Comparison of ENCODE assay signal across 8 mouse cellular contexts in the genomic region with DNA sequence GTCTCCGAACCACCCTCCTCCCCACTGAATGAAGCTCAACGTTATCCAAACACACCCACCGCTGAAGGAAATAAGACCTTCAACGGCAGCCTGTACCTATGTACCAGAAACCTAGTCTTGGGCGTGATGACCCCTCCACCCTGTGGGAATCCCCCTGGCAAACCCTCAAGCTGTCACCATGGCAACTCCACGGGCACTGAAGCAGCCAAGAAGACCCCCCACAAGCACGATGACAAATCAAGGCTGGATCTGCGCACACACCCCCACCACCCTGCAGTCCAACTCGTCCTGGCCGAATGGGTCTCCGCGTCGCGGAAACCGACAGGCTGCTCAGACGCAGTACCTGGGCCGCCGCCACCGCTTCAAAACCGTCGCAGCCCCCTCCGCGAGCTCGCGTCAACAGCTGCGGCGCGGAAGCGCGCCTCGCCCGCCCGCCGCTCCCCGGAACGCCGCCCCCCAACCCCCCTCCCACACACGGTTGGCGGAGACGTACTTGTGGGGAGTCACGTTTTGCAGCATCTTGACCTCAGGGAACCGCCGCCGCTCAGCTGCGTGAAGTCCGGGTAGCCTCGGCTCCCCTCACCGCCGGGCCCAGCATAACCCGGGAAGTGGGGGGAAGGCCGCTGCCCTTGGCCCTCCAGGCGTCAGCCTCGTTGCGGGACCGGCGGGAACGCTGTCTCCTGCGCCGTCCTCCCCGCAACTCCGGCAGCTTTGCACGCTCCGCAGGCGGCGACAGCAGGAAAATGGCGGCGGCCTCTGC. TPM values are rescaled to one million over a fixed set of nuclear protein-coding genes. Genes with fewer than 3 reads are reported as not detected.
DNase-seq lines count a peak whose midpoint lies in the region; ATAC-seq and TF ChIP-seq lines count a peak whose summit lies in the region.

No protein-coding gene starts in this region.

- H3K9ac ChIP-seq in kidney, postnatal 0 days (ENCODE audit: low read depth, low read length) = peak overlapping the region; percentile 88
- H3K9ac ChIP-seq in stomach, embryonic 14.5 days (replicated peaks; ENCODE audit: low read depth, low read length) = peak overlapping the region; percentile 94

- DNase-seq in B cell, adult 2 months = peak; percentile 62 to 65
- peak; percentile 30 for DNase-seq in G1E (ENCODE audit: low spot score)
- DNase-seq in cerebellum, postnatal 36 days = peak; percentile 50 to 52
- no peak for DNase-seq in heart, embryonic 10.5 days (ENCODE audit: low spot score)
- DNase-seq in kidney, postnatal 0 days (ENCODE audit: low spot score) = peak; percentile 43
- DNase-seq in mesoderm, embryonic 11.5 days (ENCODE audit: low read depth, low spot score) = peak; percentile 50
- DNase-seq in frontal cortex, adult 2 months (ENCODE audit: extremely low spot score in 1 of 2, low spot score in 1 of 2) = no peak

- peaks cover 40% of the 10 kb centered on the region for H3K4me1 ChIP-seq in G1E (ENCODE audit: insufficient read depth, low read depth, low read length)
- peaks cover 9% of the 10 kb centered on the region for H3K4me1 ChIP-seq in heart, embryonic 10.5 days
- H3K4me1 ChIP-seq in kidney, postnatal 0 days (replicated peaks; ENCODE audit: insufficient read depth, low read length) = peaks cover 5% of the 10 kb centered on the region
- H3K4me1 ChIP-seq in stomach, embryonic 14.5 days (ENCODE audit: control insufficient read depth, insufficient read depth, low read length) = peaks cover 9% of the 10 kb centered on the region

- H3K27ac ChIP-seq in heart, embryonic 10.5 days = peak overlapping the region; percentile 98
- peak overlapping the region; percentile 81 for H3K27ac ChIP-seq in kidney, postnatal 0 days
- peak overlapping the region; percentile 100 for H3K27ac ChIP-seq in stomach, embryonic 14.5 days (ENCODE audit: low read length)

- peak overlapping the region; percentile 99 for H3K4me3 ChIP-seq in G1E (ENCODE audit: low read depth, low read length)
- H3K4me3 ChIP-seq in heart, embryonic 10.5 days = peak overlapping the region; percentile 83
- peak overlapping the region; percentile 95 for H3K4me3 ChIP-seq in kidney, postnatal 0 days (replicated peaks; ENCODE audit: low read depth, low read length)
- H3K4me3 ChIP-seq in stomach, embryonic 14.5 days (ENCODE audit: low read depth, low read length) = peak overlapping the region; percentile 99

- under 1% methylated on average over 67 of the region's 67 CpGs for WGBS in heart, embryonic 10.5 days
- under 1% methylated on average over 67 of the region's 67 CpGs for WGBS in kidney, postnatal 0 days
- under 1% methylated on average over 67 of the region's 67 CpGs for WGBS in stomach, embryonic 14.5 days

- H3K4me2 ChIP-seq in kidney, postnatal 0 days (ENCODE audit: low read length) = peak overlapping the region; percentile 83
- peak overlapping the region; percentile 98 for H3K4me2 ChIP-seq in stomach, embryonic 14.5 days (replicated peaks; ENCODE audit: low read depth, low read length)

- H3K27me3 ChIP-seq in G1E (ENCODE audit: insufficient read depth, low read length) = no peaks in the 10 kb centered on the region
- H3K27me3 ChIP-seq in heart, embryonic 10.5 days (ENCODE audit: insufficient read depth, poor library complexity, severe bottlenecking) = no peaks in the 10 kb centered on the region
- no peaks in the 10 kb centered on the region for H3K27me3 ChIP-seq in kidney, postnatal 0 days (ENCODE audit: insufficient read depth, low read length)
- H3K27me3 ChIP-seq in stomach, embryonic 14.5 days (ENCODE audit: control insufficient read depth, insufficient read depth, low read length) = no peaks in the 10 kb centered on the region

- no peak for TF ChIP-seq CTCF in G1E (IDR thresholded peaks at IDR 0.05; ENCODE audit: low read depth, low read length)
- no peak; the same call in 1 of the 2 replicates for TF ChIP-seq CTCF in kidney, postnatal 0 days (IDR thresholded peaks at IDR 0.05; ENCODE audit: low read depth)

- no peaks in the 10 kb centered on the region for H3K9me3 ChIP-seq in G1E (replicated peaks)
- no peaks in the 10 kb centered on the region for H3K9me3 ChIP-seq in heart, embryonic 10.5 days
- H3K9me3 ChIP-seq in kidney, postnatal 0 days (replicated peaks; ENCODE audit: low read length) = no peaks in the 10 kb centered on the region
- H3K9me3 ChIP-seq in stomach, embryonic 14.5 days (ENCODE audit: control insufficient read depth, low read depth, low read length) = no peaks in the 10 kb centered on the region

- H3K36me3 ChIP-seq in G1E (replicated peaks) = peaks cover 71% of the 10 kb centered on the region
- H3K36me3 ChIP-seq in heart, embryonic 10.5 days = peaks cover 61% of the 10 kb centered on the region
- peaks cover 40% of the 10 kb centered on the region for H3K36me3 ChIP-seq in kidney, postnatal 0 days (ENCODE audit: insufficient read depth, low read length)
- H3K36me3 ChIP-seq in stomach, embryonic 14.5 days (ENCODE audit: control insufficient read depth, insufficient read depth, low read length) = peaks cover 50% of the 10 kb centered on the region

- ATAC-seq in G1E (ENCODE audit: extremely low read depth, insufficient number of reproducible peaks, low FRiP score, poor library complexity, severe bottlenecking) = no peak
- no peak for ATAC-seq in kidney, postnatal 0 days (replicated peaks; ENCODE audit: low FRiP score, low read depth)
- ATAC-seq in stomach, embryonic 14.5 days (ENCODE audit: insufficient number of reproducible peaks, insufficient read depth, low FRiP score, low read depth) = no peak

RNA-seq across cellular contexts. Expression of gene H2-DMa, which starts 1.0 kb away (rescaled TPM):
- total RNA-seq in G1E (2014; fragmentation: Nextera tagmentation) (11.0 and 16.1 TPM in 2 replicates), G1E (2017) (2.8 and 3.8 TPM in 2 replicates)
- polyA plus RNA-seq in G1E (2012) = 0.62 and 1.3 TPM in 2 replicates
- 4.2 and 7.1 TPM in 2 replicates for polyA plus RNA-seq in heart, embryonic 10.5 days (2016; fragmentation: Nextera tagmentation; extraction: Ambion mirVana)
- 18.6 and 20.6 TPM in 2 replicates for polyA plus RNA-seq in kidney, postnatal 0 days (2015; fragmentation: Nextera tagmentation; extraction: Ambion mirVana)
- 11.9 and 15.1 TPM in 2 replicates for polyA plus RNA-seq in stomach, embryonic 14.5 days (2014; fragmentation: Nextera tagmentation; extraction: Ambion mirVana)
- 26.3 and 26.8 TPM in 2 replicates for polyA plus RNA-seq in frontal cortex, adult 2 months (2012; rRNA removed)

RNA-seq across cellular contexts. Expression of gene Brd2, which starts 4.1 kb away (rescaled TPM):
- total RNA-seq in G1E (2014; fragmentation: Nextera tagmentation) (336 and 447 TPM in 2 replicates), G1E (2017) (214 and 244 TPM in 2 replicates)
- polyA plus RNA-seq in G1E (2012) = 198 and 298 TPM in 2 replicates
- 77.6 and 101 TPM in 2 replicates for polyA plus RNA-seq in heart, embryonic 10.5 days (2016; fragmentation: Nextera tagmentation; extraction: Ambion mirVana)
- 90.2 and 100 TPM in 2 replicates for polyA plus RNA-seq in kidney, postnatal 0 days (2015; fragmentation: Nextera tagmentation; extraction: Ambion mirVana)
- 150 and 152 TPM in 2 replicates for polyA plus RNA-seq in stomach, embryonic 14.5 days (2014; fragmentation: Nextera tagmentation; extraction: Ambion mirVana)
- 167 and 194 TPM in 2 replicates for polyA plus RNA-seq in frontal cortex, adult 2 months (2012; rRNA removed)

RNA-seq across cellular contexts. Expression of gene H2-DMb2, which starts 24.8 kb away (rescaled TPM):
- not detected in 2 replicates for total RNA-seq in G1E (2014; fragmentation: Nextera tagmentation)
- total RNA-seq in G1E (2017) = not detected in 2 replicates
- not detected in 2 replicates for polyA plus RNA-seq in G1E (2012)
- 0.18 TPM in 1 of 2 replicates, not detected in the other for polyA plus RNA-seq in heart, embryonic 10.5 days (2016; fragmentation: Nextera tagmentation; extraction: Ambion mirVana)
- polyA plus RNA-seq in kidney, postnatal 0 days (2015; fragmentation: Nextera tagmentation; extraction: Ambion mirVana) = 15.3 and 19.4 TPM in 2 replicates
- polyA plus RNA-seq in stomach, embryonic 14.5 days (2014; fragmentation: Nextera tagmentation; extraction: Ambion mirVana) = 0.35 and 0.38 TPM in 2 replicates
- 0.99 and 1.1 TPM in 2 replicates for polyA plus RNA-seq in frontal cortex, adult 2 months (2012; rRNA removed)

RNA-seq across cellular contexts. Expression of gene H2-Oa, which starts 26.2 kb away (rescaled TPM):
- total RNA-seq in G1E (2014; fragmentation: Nextera tagmentation) = not detected in 2 replicates
- total RNA-seq in G1E (2017) = 0.11 TPM in 1 of 2 replicates, not detected in the other
- polyA plus RNA-seq in G1E (2012) = not detected in 2 replicates
- polyA plus RNA-seq in heart, embryonic 10.5 days (2016; fragmentation: Nextera tagmentation; extraction: Ambion mirVana) = 0.62 and 0.84 TPM in 2 replicates
- 0.83 and 0.95 TPM in 2 replicates for polyA plus RNA-seq in kidney, postnatal 0 days (2015; fragmentation: Nextera tagmentation; extraction: Ambion mirVana)
- polyA plus RNA-seq in stomach, embryonic 14.5 days (2014; fragmentation: Nextera tagmentation; extraction: Ambion mirVana) = 0.65 and 1.1 TPM in 2 replicates
- polyA plus RNA-seq in frontal cortex, adult 2 months (2012; rRNA removed) = 1.1 and 1.2 TPM in 2 replicates

RNA-seq across cellular contexts. Expression of gene H2-DMb1, which starts 34.6 kb away (rescaled TPM):
- total RNA-seq in G1E (2014; fragmentation: Nextera tagmentation) = not detected in 2 replicates
- 0.41 and 0.44 TPM in 2 replicates for total RNA-seq in G1E (2017)
- polyA plus RNA-seq in G1E (2012) = 0.06 and 0.10 TPM in 2 replicates
- 0.23 and 0.29 TPM in 2 replicates for polyA plus RNA-seq in heart, embryonic 10.5 days (2016; fragmentation: Nextera tagmentation; extraction: Ambion mirVana)
- polyA plus RNA-seq in kidney, postnatal 0 days (2015; fragmentation: Nextera tagmentation; extraction: Ambion mirVana) = 12.9 and 13.5 TPM in 2 replicates
- polyA plus RNA-seq in stomach, embryonic 14.5 days (2014; fragmentation: Nextera tagmentation; extraction: Ambion mirVana) = 1.4 and 1.6 TPM in 2 replicates
- polyA plus RNA-seq in frontal cortex, adult 2 months (2012; rRNA removed) = 3.1 and 3.5 TPM in 2 replicates

Comparison
In these comparisons a context has a peak if more than half of its experiments do, and no peak if none do; other contexts are left out.
1. DNase-seq: peak in B cell, adult 2 months (2 of 2), G1E (single experiment), cerebellum, postnatal 36 days (2 of 2), kidney, postnatal 0 days (single experiment) and mesoderm, embryonic 11.5 days (single experiment); none in heart, embryonic 10.5 days (single experiment) and frontal cortex, adult 2 months (0 of 2).
2. Peak in every context shown above with its lines, with median percentiles within 50 percentile points of each other: H3K4me3 ChIP-seq and H3K27ac ChIP-seq.